Mouse (Mus musculus) midbrain, embryonic 11.5 days (tissue): ENCODE data around the gene Hist1h4f. TPM values are rescaled to one million over a fixed set of nuclear protein-coding genes. Genes with fewer than 3 reads are reported as not detected.
"Not testable (repeated sequence)": the region's sequence is repeated elsewhere in the genome, so short reads cannot be mapped to it uniquely, and the experiment has no call there.

Experiments
- ATAC-seq: fragments of 200-750 bp; cut with Nextera tagmentation; 2 replicates; pipeline ENCODE4 v1.8.0; 2017; ENCODE audit warnings: moderate TSS enrichment, moderate library complexity; ENCODE audit not compliant: low FRiP score
- DNase-seq: peaks from one replicate; pipeline ENCODE4 v3.0.0; 2015; ENCODE audit warnings: low spot score; ENCODE audit errors: missing footprints
- H3K27ac ChIP-seq: fragments of 300-500 bp; sonication (generic); 2 replicates; pipeline ENCODE4 v1.5.1; 2014; ENCODE audit warnings: low read depth, low read length
- H3K27me3 ChIP-seq: fragments of 300-500 bp; sonication (generic); 2 replicates; pipeline ENCODE4 v1.6.1; 2014; ENCODE audit warnings: mild to moderate bottlenecking, low read length, moderate library complexity, mixed read lengths; ENCODE audit not compliant: control insufficient read depth, insufficient read depth
- H3K36me3 ChIP-seq: fragments of 300-500 bp; sonication (generic); 2 replicates; pipeline ENCODE4 v1.6.1; 2014; ENCODE audit warnings: mild to moderate bottlenecking, low read length, moderate library complexity, mixed read lengths; ENCODE audit not compliant: control insufficient read depth, insufficient read depth
- H3K4me1 ChIP-seq: fragments of 300-500 bp; sonication (generic); 2 replicates; pipeline ENCODE4 v1.6.1; 2014; ENCODE audit warnings: low read length; ENCODE audit not compliant: control insufficient read depth, insufficient read depth
- H3K4me2 ChIP-seq: fragments of 300-500 bp; sonication (generic); 2 replicates; pipeline ENCODE4 v1.6.1; 2014; ENCODE audit warnings: mild to moderate bottlenecking, moderate library complexity
- H3K4me3 ChIP-seq: fragments of 300-500 bp; sonication (generic); 2 replicates; pipeline ENCODE4 v1.5.1; 2014; ENCODE audit warnings: low read depth, low read length
- H3K9ac ChIP-seq: fragments of 300-500 bp; sonication (generic); 2 replicates; pipeline ENCODE4 v1.6.1; 2014; ENCODE audit warnings: low read length
- H3K9me3 ChIP-seq: fragments of 300-500 bp; sonication (generic); 2 replicates; pipeline ENCODE4 v1.6.1; 2016; ENCODE audit warnings: low read length; ENCODE audit not compliant: control insufficient read depth
- WGBS: fragments of 180-500 bp; shearing (Covaris S2); extraction: QIAGEN DNeasy Blood & Tissue Kit; methylation state at CpG from one replicate; pipeline ENCODE4 v1.1.7; 2014; 5-methylcytosine and 5-hydroxymethylcytosine counted together
- polyA plus RNA-seq: library from polyadenylated mRNA; unstranded; fragments of >200 nt; fragmentation: Nextera tagmentation; extraction: Ambion mirVana; gene quantifications from 2 replicates; pipeline ENCODE4 v1.2.1, GENCODE M21; 2014

Hist1h4f gene
- polyA plus RNA-seq, 1 experiment from 2014 or later = 0.53 TPM

GRCm38 (mm10) chr13:23538249-23538648 is 13.2 kb downstream of the Hist1h4f start:
- DNase-seq = no peak
- Histone ChIP-seq H3K4me2 (no peak overlapping the region), H3K36me3 (no peaks in the 10 kb centered on the region), H3K27ac (no peak overlapping the region), H3K9me3 (no peaks in the 10 kb centered on the region), H3K4me3 (no peak overlapping the region), H3K9ac (no peak overlapping the region), H3K4me1 (peaks cover 10% of the 10 kb centered on the region), H3K27me3 (no peaks in the 10 kb centered on the region)
- 83% methylated on average over 5 of the region's 5 CpGs for WGBS
- ATAC-seq = no peak

- no peaks in the 10 kb centered on the region for H3K9me3 ChIP-seq
- peaks cover 15% of the 10 kb centered on the region for H3K4me1 ChIP-seq
- H3K9ac ChIP-seq = no peak overlapping the region
- no peaks in the 10 kb centered on the region for H3K36me3 ChIP-seq
- DNase-seq (peak; percentile 86), ATAC-seq (no peak)
- WGBS = 78% methylated on average over 3 of the region's 3 CpGs
- no peak overlapping the region for H3K4me3 ChIP-seq
- H3K27ac ChIP-seq = no peak overlapping the region; the same call in 1 of the 2 replicates
- no peaks in the 10 kb centered on the region for H3K27me3 ChIP-seq
- peak overlapping the region; percentile 45 for H3K4me2 ChIP-seq
These were observed 14.3 kb downstream of the Hist1h4f start for GRCm38 (mm10) chr13:23537006-23537710.

GRCm38 (mm10) chr13:23536076-23536822 is 15.2 kb downstream of the Hist1h4f start:
- ATAC-seq = no peak
- Histone ChIP-seq H3K9me3 (no peaks in the 10 kb centered on the region), H3K4me3 (peak overlapping the region; percentile 48), H3K9ac (peak overlapping the region; percentile 69), H3K27me3 (no peaks in the 10 kb centered on the region), H3K36me3 (no peaks in the 10 kb centered on the region), H3K4me2 (peak overlapping the region; percentile 45), H3K4me1 (peaks cover 16% of the 10 kb centered on the region), H3K27ac (peak overlapping the region; percentile 98)
- 22% methylated on average over 7 of the region's 7 CpGs for WGBS
- DNase-seq = peak; percentile 87

- not testable (repeated sequence) for H3K36me3 ChIP-seq, H3K27me3 ChIP-seq, H3K9me3 ChIP-seq
- ATAC-seq = peak; percentile 92
- Histone ChIP-seq H3K9ac (peak within 1 kb of the TSS; percentile 69), H3K27ac (peak within 1 kb of the TSS; percentile 98), H3K4me3 (peak within 1 kb of the TSS; percentile 48), H3K4me2 (peak within 1 kb of the TSS; percentile 45), H3K4me1 (peaks cover 16% of the 10 kb centered on the region)
- peak; percentile 98 for DNase-seq
- WGBS = under 1% methylated on average over 48 of the region's 62 CpGs
These were observed 16.0 kb downstream of the Hist1h4f start, which contains the start of gene Hist1h3g for GRCm38 (mm10) chr13:23535137-23536075. Gene Hist1h3g, plus strand, starts transcription at chr13:23535422.

- peak; percentile 10 for ATAC-seq
These were observed 16.9 kb downstream of the Hist1h4f start for GRCm38 (mm10) chr13:23534368-23535131.

GRCm38 (mm10) chr13:23533560-23534367 is 17.7 kb downstream of the Hist1h4f start, which contains the start of gene Hist1h2af:
Gene Hist1h2af, plus strand, starts transcription at chr13:23533906.
- WGBS = under 1% methylated on average over 22 of the region's 53 CpGs
- H3K9ac ChIP-seq = peak within 1 kb of the TSS; percentile 66
- H3K27me3 ChIP-seq, H3K9me3 ChIP-seq, H3K36me3 ChIP-seq: not testable (repeated sequence)
- peak within 1 kb of the TSS; percentile 98 for H3K27ac ChIP-seq
- peak; percentile 94 for DNase-seq
- ATAC-seq = peak; percentile 64
- H3K4me1 ChIP-seq = peaks cover 19% of the 10 kb centered on the region
- H3K4me3 ChIP-seq = peak within 1 kb of the TSS; percentile 48
- H3K4me2 ChIP-seq = peak within 1 kb of the TSS; percentile 45

More at GRCm38 (mm10) chr13:23534368-23535131, 16.9 kb downstream of the Hist1h4f start:
- under 1% methylated on average over 15 of the region's 15 CpGs for WGBS
- peak; percentile 97 for DNase-seq
- peak overlapping the region; percentile 98 for H3K27ac ChIP-seq
- no peaks in the 10 kb centered on the region for H3K36me3 ChIP-seq
- H3K9ac ChIP-seq = peak overlapping the region; percentile 66
- no peaks in the 10 kb centered on the region for H3K9me3 ChIP-seq
- no peaks in the 10 kb centered on the region for H3K27me3 ChIP-seq
- H3K4me2 ChIP-seq = peak overlapping the region; percentile 45
- H3K4me1 ChIP-seq = peaks cover 16% of the 10 kb centered on the region
- H3K4me3 ChIP-seq = peak overlapping the region; percentile 48

- no peaks in the 10 kb centered on the region for H3K27me3 ChIP-seq
- peak overlapping the region; percentile 45 for H3K4me3 ChIP-seq
- no peak for ATAC-seq
- peaks cover 19% of the 10 kb centered on the region for H3K4me1 ChIP-seq
- peak; percentile 91 for DNase-seq
- no peaks in the 10 kb centered on the region for H3K9me3 ChIP-seq
- H3K27ac ChIP-seq = peak overlapping the region; percentile 98
- H3K9ac ChIP-seq = peak overlapping the region; percentile 86
- H3K4me2 ChIP-seq = peak overlapping the region; percentile 45
- no peaks in the 10 kb centered on the region for H3K36me3 ChIP-seq
- WGBS = 23% methylated on average over 9 of the region's 9 CpGs
These were observed 19.0 kb downstream of the Hist1h4f start for GRCm38 (mm10) chr13:23532262-23533075.
